ENCODE assay signal across 7 mouse cellular contexts in genomic region chr6:8957529-8957887, GRCm38 (mm10). TPM values are rescaled to one million over a fixed set of nuclear protein-coding genes. Genes with fewer than 3 reads are reported as not detected.
A peak's percentile ranks its signal among the peaks of the same experiment; 100 is the strongest.
DNase-seq lines count a peak whose midpoint lies in the region; ATAC-seq lines count a peak whose summit lies in the region.

No protein-coding gene starts in this region.

- peak overlapping the region; percentile 41 for H3K4me2 ChIP-seq in hindbrain, embryonic 11.5 days (replicated peaks; ENCODE audit: low read depth, low read length)
- H3K4me2 ChIP-seq in liver, embryonic 11.5 days: no peak overlapping the region
- H3K4me2 ChIP-seq in stomach, embryonic 16.5 days (ENCODE audit: low read depth, low read length): 0 out of 2 replicates have a peak overlapping the region, but pooled peaks have one; percentile 12

- peak; percentile 61 for DNase-seq in ovary, postnatal 36 days (ENCODE audit: low spot score)
- no peak for DNase-seq in ovary, postnatal 10 days (ENCODE audit: low spot score)
- DNase-seq in embryo, embryonic 10.5 days (ENCODE audit: low spot score): peak; percentile 82
- peak; percentile 78 for DNase-seq in hindbrain, embryonic 11.5 days (ENCODE audit: low spot score)
- DNase-seq in liver, embryonic 11.5 days (ENCODE audit: low spot score): peak; percentile 52
- no peak for DNase-seq in left cerebral cortex, adult 8-10 months (ENCODE audit: low spot score in 2 of 2)

- H3K9ac ChIP-seq in hindbrain, embryonic 11.5 days (ENCODE audit: low read depth, low read length): no peak overlapping the region
- no peak overlapping the region for H3K9ac ChIP-seq in liver, embryonic 11.5 days (ENCODE audit: low read depth, low read length)
- no peak overlapping the region for H3K9ac ChIP-seq in stomach, embryonic 16.5 days (ENCODE audit: low read length)

- no peaks in the 10 kb centered on the region for H3K36me3 ChIP-seq in hindbrain, embryonic 11.5 days (ENCODE audit: control insufficient read depth, insufficient read depth, low read length)
- no peaks in the 10 kb centered on the region for H3K36me3 ChIP-seq in liver, embryonic 11.5 days (ENCODE audit: control insufficient read depth, insufficient read depth, low read length)
- H3K36me3 ChIP-seq in stomach, embryonic 16.5 days (ENCODE audit: control insufficient read depth, insufficient read depth, low read length): no peaks in the 10 kb centered on the region

- no peaks in the 10 kb centered on the region for H3K9me3 ChIP-seq in hindbrain, embryonic 11.5 days (ENCODE audit: control insufficient read depth, low read length)
- no peaks in the 10 kb centered on the region for H3K9me3 ChIP-seq in liver, embryonic 11.5 days (ENCODE audit: control insufficient read depth, low read length)
- H3K9me3 ChIP-seq in stomach, embryonic 16.5 days (replicated peaks; ENCODE audit: control insufficient read depth, low read length): no peaks in the 10 kb centered on the region

- peaks cover 28% of the 10 kb centered on the region for H3K27me3 ChIP-seq in hindbrain, embryonic 11.5 days (ENCODE audit: control insufficient read depth, insufficient read depth, low read length)
- peaks cover 62% of the 10 kb centered on the region for H3K27me3 ChIP-seq in liver, embryonic 11.5 days (replicated peaks; ENCODE audit: control insufficient read depth, insufficient read depth, low read length)
- peaks cover 58% of the 10 kb centered on the region for H3K27me3 ChIP-seq in stomach, embryonic 16.5 days (ENCODE audit: control insufficient read depth, insufficient read depth, low read length)

- under 1% methylated on average over 15 of the region's 15 CpGs for WGBS in hindbrain, embryonic 11.5 days
- under 1% methylated on average over 15 of the region's 15 CpGs for WGBS in liver, embryonic 11.5 days
- WGBS in stomach, embryonic 16.5 days: 2% methylated on average over 15 of the region's 15 CpGs

- peak; percentile 27 for ATAC-seq in hindbrain, embryonic 11.5 days (ENCODE audit: low FRiP score)
- 0 out of 2 replicates have a peak, but pooled peaks have one; percentile 53 for ATAC-seq in liver, embryonic 11.5 days (replicated peaks; ENCODE audit: low FRiP score)
- no peak for ATAC-seq in stomach, embryonic 16.5 days (ENCODE audit: insufficient read depth, low FRiP score)

- H3K27ac ChIP-seq in hindbrain, embryonic 11.5 days (ENCODE audit: low read depth, low read length): no peak overlapping the region
- no peak overlapping the region for H3K27ac ChIP-seq in liver, embryonic 11.5 days (ENCODE audit: low read depth, low read length)
- H3K27ac ChIP-seq in stomach, embryonic 16.5 days (ENCODE audit: low read length): no peak overlapping the region

- peak overlapping the region; percentile 23 for H3K4me3 ChIP-seq in hindbrain, embryonic 11.5 days (ENCODE audit: low read depth, low read length)
- no peak overlapping the region for H3K4me3 ChIP-seq in liver, embryonic 11.5 days (ENCODE audit: low read depth, low read length)
- no peak overlapping the region for H3K4me3 ChIP-seq in stomach, embryonic 16.5 days (replicated peaks; ENCODE audit: low read length)

- peaks cover 5% of the 10 kb centered on the region; the same call in 1 of the 2 replicates for H3K4me1 ChIP-seq in hindbrain, embryonic 11.5 days (replicated peaks; ENCODE audit: control insufficient read depth, insufficient read depth, low read length)
- no peaks in the 10 kb centered on the region for H3K4me1 ChIP-seq in liver, embryonic 11.5 days (replicated peaks; ENCODE audit: control insufficient read depth, insufficient read depth, low read length)
- no peaks in the 10 kb centered on the region for H3K4me1 ChIP-seq in stomach, embryonic 16.5 days (ENCODE audit: control insufficient read depth, insufficient read depth, low read length)

RNA-seq across cellular contexts. Expression of gene Nxph1, which starts 9.3 kb away (rescaled TPM):
- polyA plus RNA-seq in hindbrain, embryonic 11.5 days (2014; fragmentation: Nextera tagmentation; extraction: Ambion mirVana): 10.1 and 12.8 TPM in 2 replicates
- polyA plus RNA-seq in liver, embryonic 11.5 days (2014; fragmentation: Nextera tagmentation; extraction: Ambion mirVana): 0.22 TPM in 1 of 2 replicates, not detected in the other
- polyA plus RNA-seq in stomach, embryonic 16.5 days (2015; fragmentation: Nextera tagmentation; extraction: Ambion mirVana): 0.37 and 0.61 TPM in 2 replicates
- 10 to 100 TPM; 39.4 to 45.1 (median 40.2) TPM for total RNA-seq in left cerebral cortex, adult 8-10 months (2022)

Comparison
In these comparisons a context has a peak if more than half of its experiments do, and no peak if none do; other contexts are left out.
1. DNase-seq: peak in ovary, postnatal 36 days (single experiment), embryo, embryonic 10.5 days (single experiment), hindbrain, embryonic 11.5 days (single experiment) and liver, embryonic 11.5 days (single experiment); none in ovary, postnatal 10 days (single experiment) and left cerebral cortex, adult 8-10 months (0 of 2).